Mouse (Mus musculus): Measurements from ENCODE around the gene Lmtk2.

The Lmtk2 gene

GRCm38 (mm10) chr5:144112574-144113438 is 12.6 kb downstream of the Lmtk2 start:
- no peak for DNase-seq

DNA sequence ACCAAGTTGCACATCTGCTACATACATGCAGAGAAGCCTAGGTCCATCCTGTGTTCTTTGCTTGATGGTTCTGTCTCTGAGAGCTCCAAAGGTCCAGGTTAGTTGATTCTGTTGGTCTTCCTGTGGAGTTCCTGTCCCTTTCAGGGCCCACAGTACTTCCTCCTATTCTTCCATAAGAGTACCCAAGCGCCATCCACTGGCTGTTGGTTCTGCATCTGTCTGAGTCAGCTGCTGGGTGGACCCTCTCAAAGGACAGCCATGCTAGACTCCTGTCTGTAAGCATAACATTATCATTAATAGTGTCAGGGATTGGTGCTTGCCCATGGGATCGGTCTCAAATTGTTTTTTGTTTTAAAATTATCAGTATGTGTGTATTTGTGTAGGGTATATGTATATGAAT is 13.8 kb downstream of the Lmtk2 start:
- no peak for DNase-seq

GRCm38 (mm10) chr5:144114970-144115627 is 14.9 kb downstream of the Lmtk2 start:
- DNase-seq = no peak

DNA sequence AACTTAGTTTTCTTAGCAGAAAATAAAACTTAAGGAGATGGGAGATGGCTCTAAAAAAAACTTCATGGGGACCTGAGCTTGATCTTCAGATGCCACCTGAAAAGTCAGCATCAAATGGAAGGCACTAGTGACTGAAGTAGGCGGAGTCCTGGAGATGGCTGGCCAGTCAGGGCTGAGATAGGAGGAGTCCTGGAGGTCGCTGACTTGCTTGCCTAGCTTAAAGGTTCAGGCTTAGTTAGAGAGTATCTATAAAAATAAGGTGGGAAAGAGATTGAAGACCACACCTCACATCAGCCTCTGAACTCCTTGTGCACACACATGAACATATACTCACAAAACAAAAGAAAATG is 15.4 kb downstream of the Lmtk2 start:
- DNase-seq = no peak

DNA sequence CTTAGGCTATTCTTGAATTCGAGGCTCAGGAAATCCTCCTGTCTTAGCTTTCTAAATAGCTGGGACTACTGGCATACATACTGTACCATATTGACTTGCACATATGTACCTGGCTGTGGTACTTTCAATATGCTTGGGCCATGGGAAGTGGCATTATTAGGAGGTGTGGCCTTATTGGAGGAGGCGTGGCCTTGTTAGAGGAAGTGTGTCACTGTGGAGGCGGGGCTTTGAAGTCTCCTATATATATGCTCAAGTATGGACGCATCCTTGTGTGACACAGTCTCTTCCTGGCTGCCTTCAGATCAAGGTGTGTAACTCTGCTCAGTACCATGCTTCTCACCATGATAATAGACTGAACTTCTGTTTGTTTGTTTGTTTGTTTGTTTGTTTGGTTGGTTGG is 18.0 kb downstream of the Lmtk2 start:
- no peak for DNase-seq

DNA sequence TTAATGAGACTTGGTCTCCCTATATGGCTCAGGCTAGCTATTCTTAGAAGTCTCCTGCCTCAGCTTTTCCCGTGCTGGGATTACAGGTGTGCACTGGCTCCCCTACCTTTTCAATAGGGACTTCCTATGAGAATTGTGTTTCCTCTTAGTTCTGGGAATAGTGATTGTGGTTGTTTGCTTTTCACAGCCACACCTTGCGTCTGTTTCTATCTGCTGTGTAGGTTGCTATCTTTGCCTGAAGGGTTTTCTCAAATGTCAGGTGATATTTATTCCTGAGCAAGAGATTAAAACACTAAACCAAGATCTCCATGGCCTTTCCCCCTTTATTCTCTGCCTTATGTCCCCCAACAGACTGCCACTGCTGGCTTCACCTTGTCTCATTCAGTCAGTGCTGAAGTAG is 19.1 kb downstream of the Lmtk2 start:
- no peak for DNase-seq

DNA sequence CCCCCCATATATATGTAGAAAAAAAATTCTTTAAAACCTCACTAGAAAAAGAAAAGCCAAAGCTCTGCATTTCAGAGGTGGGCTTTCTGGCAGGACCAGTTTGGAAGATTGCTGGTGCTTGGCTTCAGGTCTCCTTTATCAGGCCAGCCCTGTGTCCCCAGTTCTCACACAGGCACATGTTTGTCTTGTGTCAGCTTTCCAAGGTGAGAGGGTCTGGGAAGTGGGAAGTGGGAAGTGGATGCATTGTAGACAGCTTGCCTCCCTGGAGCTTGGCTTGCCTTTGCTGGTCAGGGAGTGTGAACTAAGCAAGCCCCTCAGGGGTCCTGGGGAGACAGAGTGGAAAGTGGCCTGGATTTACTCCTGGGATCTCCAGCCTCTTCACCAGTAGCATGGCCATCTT is 21.3 kb downstream of the Lmtk2 start:
- DNase-seq = no peak

GRCm38 (mm10) chr5:144125979-144126755 is 25.9 kb downstream of the Lmtk2 start:
- peak; percentile 9 to 28 for DNase-seq

- DNase-seq = no peak
Observed at GRCm38 (mm10) chr5:144143531-144143930, 43.3 kb downstream of the Lmtk2 start.

DNA sequence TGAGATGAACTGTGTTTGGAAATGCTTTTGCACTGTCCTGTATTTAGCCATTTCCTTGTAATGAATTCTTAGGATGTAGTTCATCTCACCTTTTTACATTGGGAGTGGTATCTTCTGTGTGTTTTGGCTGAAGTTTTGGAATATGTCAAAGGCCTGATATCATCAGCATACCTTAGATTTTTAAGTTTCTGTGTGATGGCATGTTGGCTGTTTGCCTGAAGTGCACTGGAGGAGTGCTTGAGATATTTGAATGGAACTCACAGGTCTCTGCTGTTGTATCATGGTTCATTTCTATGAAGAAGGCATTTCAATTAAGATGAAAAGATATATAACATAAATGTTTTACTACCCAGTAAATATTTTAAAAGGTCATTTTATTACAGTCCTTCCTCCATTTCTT is 46.7 kb downstream of the Lmtk2 start:
- no peak for DNase-seq

DNA sequence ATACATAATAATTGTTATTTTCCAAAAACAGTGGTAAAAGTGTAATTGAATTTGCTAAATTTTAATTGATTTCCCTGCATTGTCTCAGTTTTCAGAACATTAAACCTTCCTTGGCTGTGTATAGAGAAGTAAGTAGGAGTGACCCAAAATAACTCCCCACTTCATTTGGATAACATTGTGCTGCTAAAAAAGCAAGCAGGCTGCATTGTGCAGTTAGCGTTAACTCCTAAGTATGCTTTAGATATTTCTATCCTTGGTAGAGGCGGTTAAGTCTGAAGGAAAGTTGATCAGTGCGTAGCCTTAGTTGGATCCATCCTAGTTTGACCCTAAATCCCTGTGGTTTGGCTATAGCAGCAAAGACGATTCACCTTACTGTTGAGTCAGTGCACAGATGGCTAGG is 49.3 kb downstream of the Lmtk2 start:
- no peak for DNase-seq

GRCm38 (mm10) chr5:144151270-144151669 is 51.0 kb downstream of the Lmtk2 start:
- DNase-seq = no peak

DNA sequence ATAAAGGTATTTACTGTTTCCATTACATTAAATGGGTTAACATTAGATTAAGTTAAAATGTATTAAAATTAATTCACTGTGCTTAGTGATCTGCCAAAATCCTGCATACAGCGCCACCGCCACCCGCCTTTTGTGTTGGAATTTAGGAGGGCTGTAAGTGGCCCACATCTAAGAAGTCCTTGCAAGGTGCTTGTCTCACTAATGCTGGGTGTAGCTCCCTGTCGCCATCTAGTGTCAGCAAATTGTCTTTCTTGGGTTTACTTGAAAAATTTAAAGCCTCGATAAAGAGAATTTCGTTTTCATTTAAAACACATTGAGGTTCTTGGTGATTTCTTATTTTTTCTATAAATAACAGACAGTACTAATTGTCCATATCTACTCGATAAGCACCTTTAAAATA is 54.3 kb downstream of the Lmtk2 start:
- DNase-seq = peak; percentile 24 to 64

DNA sequence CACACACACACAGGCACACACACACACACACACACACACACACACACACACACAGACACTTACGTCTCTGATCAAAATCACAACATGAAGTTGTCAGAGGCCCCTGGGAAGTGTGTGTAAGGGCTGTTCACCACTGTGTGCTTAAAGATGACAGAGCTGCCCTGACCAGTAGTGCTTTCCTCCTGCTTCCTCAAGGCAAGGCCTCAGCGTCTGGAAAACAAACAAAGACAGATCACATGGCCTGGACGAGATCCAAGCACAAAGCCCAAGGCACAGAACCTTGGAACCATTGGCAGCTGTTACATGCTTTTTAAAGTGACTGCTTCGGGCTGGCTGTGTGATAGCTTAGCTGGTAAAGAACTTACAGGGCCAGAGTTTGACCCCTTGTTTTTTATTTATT is 58.4 kb downstream of the Lmtk2 start:
- DNase-seq = no peak

DNA sequence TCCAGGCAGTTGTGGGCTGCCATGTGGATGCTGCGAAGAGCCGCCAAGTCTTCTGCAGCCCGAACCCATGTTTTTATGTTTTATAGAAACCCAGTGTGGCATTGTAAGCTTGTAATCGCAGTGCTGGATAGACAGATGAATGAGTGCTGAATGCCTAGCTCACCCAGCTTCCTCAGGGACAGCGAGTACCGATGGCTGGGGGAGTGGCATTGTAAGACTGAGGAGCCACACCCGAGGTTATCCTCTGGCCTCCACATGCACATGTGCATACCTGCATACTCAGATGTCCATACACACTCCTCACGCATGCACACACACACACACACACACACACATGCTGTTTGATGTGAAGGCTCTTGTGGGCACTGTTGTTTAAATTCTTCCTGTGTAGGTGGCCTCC is 58.9 kb downstream of the Lmtk2 start:
- no peak for DNase-seq

- no peak for DNase-seq
Observed at GRCm38 (mm10) chr5:144162080-144162812, 62.0 kb downstream of the Lmtk2 start.

DNA sequence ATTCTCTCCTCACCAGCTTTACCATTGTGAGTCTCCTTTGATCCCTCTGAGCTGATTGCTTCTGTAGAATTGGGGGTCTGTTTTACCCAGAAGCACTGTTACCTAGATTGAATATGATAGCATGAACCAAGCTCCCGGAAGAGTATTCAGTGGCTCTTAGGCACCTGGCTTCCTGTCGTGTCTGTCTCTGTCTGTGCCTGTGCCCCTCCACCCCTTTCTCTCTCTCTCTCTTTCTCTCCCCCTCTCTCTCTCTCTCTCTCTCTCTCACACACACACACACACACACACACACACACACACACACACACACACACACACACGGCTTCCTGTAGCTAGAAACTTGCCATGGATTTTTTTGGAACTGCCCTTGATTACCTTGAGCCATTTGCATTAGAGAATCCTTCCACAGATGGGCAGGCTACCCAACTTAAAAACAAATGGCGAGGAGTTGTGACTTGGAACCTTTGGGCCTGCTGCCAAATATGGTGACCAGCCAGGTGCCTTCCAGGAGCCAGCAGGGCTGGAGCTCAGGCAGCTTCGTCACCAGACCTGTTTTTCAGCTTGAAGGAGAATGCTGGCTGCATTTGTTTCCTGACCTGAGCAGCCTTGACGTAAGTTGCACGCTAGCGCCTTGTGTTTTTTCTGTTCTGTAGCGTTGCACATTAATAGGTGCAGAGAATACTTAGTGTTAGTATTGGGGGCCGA is 62.7 kb downstream of the Lmtk2 start:
- DNase-seq = no peak

DNA sequence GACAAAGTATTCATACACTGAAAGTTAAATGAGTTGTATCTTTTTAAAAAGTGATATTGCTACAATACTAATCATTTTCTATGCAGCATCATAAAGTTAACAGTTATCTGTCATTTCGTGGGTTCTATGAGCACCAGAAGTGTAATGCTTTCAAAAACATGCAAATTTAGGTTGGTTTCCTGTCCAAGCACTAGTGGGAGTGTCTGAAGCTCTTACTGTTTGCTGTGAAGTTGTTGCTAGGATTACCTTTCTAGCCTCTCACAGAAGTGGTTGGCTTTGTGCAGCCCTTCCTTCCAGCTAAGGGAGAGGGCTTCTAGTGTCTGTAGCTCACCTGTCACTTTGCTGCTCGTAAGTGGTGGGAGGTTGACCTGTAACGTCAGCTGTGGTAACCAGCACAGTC is 65.5 kb downstream of the Lmtk2 start:
- no peak for DNase-seq

DNA sequence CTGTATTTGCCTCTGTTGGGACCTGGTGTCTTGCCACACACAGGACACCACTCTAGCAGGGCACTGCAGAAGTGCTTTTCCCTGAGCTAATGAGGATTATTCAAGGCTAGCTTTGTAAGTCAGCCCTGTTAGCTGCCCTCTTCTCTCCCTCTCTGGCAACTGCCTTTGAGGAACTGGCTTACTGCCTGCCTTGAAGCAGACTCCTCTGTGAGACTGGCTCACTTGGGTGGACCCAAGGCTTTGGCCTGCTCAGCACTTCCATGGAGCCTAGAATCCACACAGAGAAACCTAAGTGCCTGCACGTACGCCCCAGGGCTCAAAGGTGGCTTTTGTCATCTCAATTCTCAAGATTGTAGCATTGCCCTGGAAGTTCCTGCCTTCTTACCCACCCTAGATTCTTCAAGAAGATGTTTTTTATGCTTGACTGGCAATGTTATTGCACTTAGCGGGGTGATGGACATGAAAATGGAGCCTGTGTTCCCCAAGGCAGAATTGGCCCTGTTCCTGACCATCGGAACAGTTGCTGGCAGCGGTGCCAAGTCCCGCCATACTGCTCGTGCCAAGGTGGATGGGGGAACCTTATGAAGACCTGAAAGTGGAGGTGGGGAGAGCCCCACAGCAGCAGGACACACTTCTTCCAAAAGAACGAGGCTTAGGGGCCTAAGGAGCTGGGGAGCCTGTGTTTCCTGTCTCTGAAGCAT is 69.2 kb downstream of the Lmtk2 start:
- no peak for DNase-seq

DNA sequence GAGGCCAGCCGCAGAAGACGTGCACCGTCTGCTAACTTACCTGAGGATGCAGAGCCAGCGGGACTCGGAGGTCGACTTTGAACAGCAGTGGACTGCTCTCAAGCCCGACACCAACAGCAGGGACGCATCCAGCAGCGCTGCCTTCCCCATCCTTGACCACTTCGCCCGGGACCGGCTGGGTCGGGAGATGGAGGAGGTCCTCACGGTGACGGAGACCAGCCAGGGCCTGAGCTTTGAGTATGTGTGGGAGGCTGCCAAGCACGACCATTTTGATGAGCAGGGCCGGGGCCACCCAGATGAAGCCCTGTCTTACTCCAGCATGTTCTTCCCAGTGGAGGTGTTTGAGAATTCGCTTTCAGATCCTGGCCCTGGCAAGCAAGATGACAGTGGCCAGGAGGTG is 73.4 kb downstream of the Lmtk2 start:
- no peak for DNase-seq

GRCm38 (mm10) chr5:144178216-144178615 is 78.0 kb downstream of the Lmtk2 start:
- DNase-seq = no peak

DNA sequence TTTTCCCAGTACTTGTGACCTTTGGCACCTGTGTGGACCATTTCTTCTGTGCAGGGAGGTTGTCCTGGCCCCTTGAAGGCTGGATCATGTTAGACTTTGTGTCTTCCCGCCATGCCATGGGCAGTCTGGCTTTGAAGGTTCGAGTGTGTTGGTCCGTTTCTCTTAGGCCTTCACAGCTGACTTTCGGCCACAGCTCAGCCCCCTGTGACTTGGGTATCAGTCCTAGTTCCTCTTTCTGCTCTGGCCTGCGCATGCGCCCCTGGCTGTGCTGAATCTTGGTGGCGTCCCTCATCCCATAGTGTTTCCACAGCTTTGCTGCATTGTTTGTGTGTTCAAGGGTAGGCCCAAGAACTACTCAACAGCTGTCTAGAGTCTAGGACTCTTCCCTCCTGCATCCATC is 81.0 kb downstream of the Lmtk2 start:
- DNase-seq = peak; percentile 82 to 84
